Mouse (Mus musculus) E14TG2a.4 (cell line): ENCODE data around the gene Mkln1.

Source experiments
- H3K27me3 ChIP-seq: 2 replicates; pipeline ENCODE4 v1.6.1; 2014; ENCODE audit warnings: low read length, control low read depth; ENCODE audit not compliant: insufficient read depth
- H3K36me3 ChIP-seq: 2 replicates; pipeline ENCODE4 v1.6.1; 2014; ENCODE audit warnings: low read length, control low read depth; ENCODE audit not compliant: insufficient read depth
- H3K4me1 ChIP-seq: replicated peaks from 2 replicates; pipeline ENCODE4 v1.6.1; 2014; ENCODE audit warnings: low read depth, low read length, control low read depth
- H3K4me3 ChIP-seq: replicated peaks from 2 replicates; pipeline ENCODE4 v1.5.1; 2014; ENCODE audit warnings: mild to moderate bottlenecking, low read length
- H3K9me3 ChIP-seq: 2 replicates; pipeline ENCODE4 v1.6.1; 2014; ENCODE audit warnings: low read length, control low read depth
- CTCF ChIP-seq: conservative IDR thresholded peaks from 2 replicates; pipeline ENCODE4 v1.5.1; 2014; ENCODE audit warnings: low read length
- NANOG ChIP-seq: IDR thresholded peaks from 2 replicates; pipeline ENCODE4 v1.6.1; 2014; ENCODE audit warnings: borderline replicate concordance, low read length, mixed read lengths
- POU5F1 ChIP-seq: IDR thresholded peaks from 2 replicates; pipeline ENCODE4 v1.6.1; 2014; ENCODE audit warnings: low read length, borderline replicate concordance

The Mkln1 gene

DNA sequence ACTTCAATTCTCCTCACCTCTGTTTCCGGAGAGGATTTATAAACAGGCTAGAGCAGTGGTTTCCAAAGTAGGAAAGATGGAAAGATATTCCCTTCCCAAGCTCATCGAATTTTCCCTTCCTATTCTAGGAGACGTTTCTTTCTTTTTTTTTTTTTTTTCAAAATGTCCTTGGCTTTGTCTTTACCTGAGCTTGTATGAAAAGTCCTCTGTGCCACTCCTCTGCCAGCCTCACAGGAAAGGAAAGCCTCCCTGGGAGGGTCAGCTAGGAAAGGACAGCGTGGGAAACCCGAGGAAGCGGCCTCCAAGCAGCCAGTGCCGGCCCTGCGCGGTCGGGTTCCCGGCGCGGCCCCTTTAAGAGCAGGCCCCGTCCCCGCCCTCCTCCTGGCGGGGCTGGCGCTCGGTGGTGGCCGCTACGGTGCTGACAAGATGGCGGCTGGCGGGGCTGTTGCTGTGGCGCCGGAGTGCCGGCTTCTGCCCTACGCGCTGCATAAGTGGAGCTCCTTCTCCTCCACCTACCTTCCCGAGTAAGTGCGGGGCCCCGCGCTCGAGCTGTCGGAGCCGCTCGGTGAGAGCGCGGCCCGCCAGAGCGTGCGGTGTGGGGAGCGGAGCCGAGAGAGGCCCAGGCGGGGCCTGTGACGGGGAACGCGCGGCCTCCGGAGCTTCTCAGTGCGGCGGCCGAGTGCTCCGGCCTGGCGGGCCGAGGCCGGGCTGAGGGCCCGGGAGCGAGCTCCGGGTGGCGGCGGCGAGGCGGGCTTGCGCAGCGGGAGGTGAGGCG lies at the start of gene Mkln1:
Mkln1 (plus strand) TSS at position 305 of the 775 bp plus-strand sequence.
- no peaks in the 10 kb centered on the region for H3K27me3 ChIP-seq
- no peaks in the 10 kb centered on the region for H3K9me3 ChIP-seq
- no peaks in the 10 kb centered on the region for H3K36me3 ChIP-seq
- H3K4me1 ChIP-seq: peaks cover 30% of the 10 kb centered on the region
- TF ChIP-seq POU5F1: no peak
- TF ChIP-seq CTCF: no peak
- peak within 1 kb of the TSS; percentile 92 for H3K4me3 ChIP-seq

DNA sequence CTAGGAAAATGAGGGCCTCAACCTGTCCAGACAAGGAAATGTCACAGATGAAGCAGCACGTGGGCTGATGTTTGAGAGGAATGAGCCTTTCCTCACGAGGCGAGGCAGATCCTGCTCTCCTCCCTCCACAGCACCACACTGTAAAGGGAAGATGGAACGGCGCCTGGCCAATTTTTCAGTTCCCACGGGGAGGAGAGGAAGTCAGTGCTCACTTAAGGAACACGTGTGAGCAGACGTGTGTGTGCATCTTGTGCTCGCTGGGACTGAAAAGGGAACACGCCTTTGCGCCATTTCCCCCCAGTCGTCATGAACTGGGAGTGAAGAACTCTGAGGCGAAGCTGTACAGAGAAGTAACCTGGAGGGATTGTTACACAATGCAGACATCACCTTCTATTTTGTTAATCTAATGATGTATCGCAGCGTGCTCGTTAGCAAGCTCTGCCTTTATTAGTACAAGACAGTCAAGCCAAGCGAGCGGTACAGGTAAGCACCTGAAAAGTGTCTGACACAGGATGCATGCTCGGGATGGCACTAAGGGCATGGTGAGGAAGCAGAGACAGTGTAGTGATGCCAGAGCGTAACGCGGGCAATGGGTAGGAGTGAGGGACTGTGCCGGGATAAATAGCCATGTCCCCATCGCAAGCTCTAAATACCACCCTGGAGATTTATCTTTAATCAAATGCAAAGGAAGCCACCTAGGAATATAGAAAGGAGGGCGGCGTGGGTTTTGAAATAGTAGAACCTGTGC lies 41.9 kb upstream of the Mkln1 start:
- H3K27me3 ChIP-seq: peaks cover 47% of the 10 kb centered on the region
- TF ChIP-seq CTCF (no peak), POU5F1 (no peak), NANOG (no peak)
- no peaks in the 10 kb centered on the region for H3K9me3 ChIP-seq
- H3K4me1 ChIP-seq: no peaks in the 10 kb centered on the region
- H3K36me3 ChIP-seq: no peaks in the 10 kb centered on the region
- H3K4me3 ChIP-seq: no peak overlapping the region

DNA sequence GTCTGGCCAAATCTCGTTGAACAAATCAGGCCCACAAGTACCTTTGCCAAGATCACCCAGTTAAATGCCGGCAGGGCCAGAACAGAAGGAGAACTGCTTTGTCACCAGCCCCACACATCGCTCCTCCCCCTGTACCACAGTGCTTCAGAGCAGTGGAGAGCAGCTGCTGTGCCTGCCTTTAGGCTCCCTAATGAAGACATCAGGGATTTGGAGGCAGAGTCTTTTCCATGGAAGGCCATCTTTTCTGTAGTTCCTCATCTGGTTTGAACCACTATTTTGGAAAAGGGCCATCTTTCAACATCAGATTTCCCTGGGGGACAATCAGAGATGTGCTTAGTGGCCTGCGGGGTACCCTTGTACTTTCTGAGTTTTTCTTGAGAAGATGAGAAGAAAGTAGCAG lies 41.2 kb upstream of the Mkln1 start:
- H3K36me3 ChIP-seq: no peaks in the 10 kb centered on the region
- peaks cover 47% of the 10 kb centered on the region for H3K27me3 ChIP-seq
- no peak overlapping the region for H3K4me3 ChIP-seq
- TF ChIP-seq NANOG (no peak), POU5F1 (no peak), CTCF (no peak)
- no peaks in the 10 kb centered on the region for H3K9me3 ChIP-seq
- H3K4me1 ChIP-seq: no peaks in the 10 kb centered on the region

DNA sequence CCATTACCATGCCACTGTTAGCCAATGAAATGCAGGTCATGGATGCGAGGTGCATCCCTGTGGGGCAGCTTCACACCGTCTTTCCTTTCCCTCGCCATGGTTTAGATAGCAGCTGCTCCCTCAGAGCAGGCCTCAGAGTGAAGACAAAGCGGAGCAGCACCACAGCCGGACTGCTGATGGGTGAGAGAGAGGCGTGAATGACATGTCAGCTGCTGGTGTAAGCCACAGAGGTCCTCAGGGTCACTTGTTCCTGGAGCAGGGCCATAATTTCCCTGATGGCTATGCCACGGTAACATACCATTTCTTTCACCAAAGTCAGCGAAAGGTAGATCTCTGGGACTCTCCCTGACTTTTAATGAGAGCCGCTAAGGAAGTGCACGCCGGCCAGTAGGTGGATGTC lies 35.9 kb upstream of the Mkln1 start:
- TF ChIP-seq NANOG (no peak), POU5F1 (no peak), CTCF (no peak)
- no peak overlapping the region for H3K4me3 ChIP-seq
- H3K9me3 ChIP-seq: no peaks in the 10 kb centered on the region
- H3K27me3 ChIP-seq: peaks cover 26% of the 10 kb centered on the region
- H3K36me3 ChIP-seq: no peaks in the 10 kb centered on the region
- H3K4me1 ChIP-seq: 0 out of 2 replicates have a peak, but pooled peaks cover 2% of the 10 kb centered on the region

DNA sequence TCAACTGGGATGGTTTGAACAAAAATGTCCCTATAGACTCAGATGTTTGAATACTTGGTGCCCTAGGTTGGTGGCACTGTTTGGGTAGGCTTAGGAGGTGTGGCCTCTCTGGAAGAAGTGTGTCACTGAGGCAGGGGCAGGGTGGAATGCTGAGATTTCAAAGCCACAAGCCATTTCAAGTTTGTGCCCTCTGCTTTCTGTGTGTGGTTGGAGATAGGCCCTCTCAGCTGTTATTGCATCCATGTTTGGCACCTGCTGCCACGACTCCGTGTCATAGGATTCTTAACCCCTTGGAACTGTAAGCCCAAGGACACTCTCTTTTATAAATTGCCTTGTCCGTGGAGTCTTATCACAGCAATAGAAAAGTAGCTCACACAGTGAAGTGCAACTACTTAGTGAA lies 34.1 kb upstream of the Mkln1 start:
- no peak for TF ChIP-seq CTCF
- no peak for TF ChIP-seq POU5F1
- no peak for TF ChIP-seq NANOG
- no peaks in the 10 kb centered on the region for H3K9me3 ChIP-seq
- no peaks in the 10 kb centered on the region for H3K36me3 ChIP-seq
- peaks cover 14% of the 10 kb centered on the region for H3K27me3 ChIP-seq
- H3K4me3 ChIP-seq: no peak overlapping the region
- peaks cover 10% of the 10 kb centered on the region for H3K4me1 ChIP-seq

DNA sequence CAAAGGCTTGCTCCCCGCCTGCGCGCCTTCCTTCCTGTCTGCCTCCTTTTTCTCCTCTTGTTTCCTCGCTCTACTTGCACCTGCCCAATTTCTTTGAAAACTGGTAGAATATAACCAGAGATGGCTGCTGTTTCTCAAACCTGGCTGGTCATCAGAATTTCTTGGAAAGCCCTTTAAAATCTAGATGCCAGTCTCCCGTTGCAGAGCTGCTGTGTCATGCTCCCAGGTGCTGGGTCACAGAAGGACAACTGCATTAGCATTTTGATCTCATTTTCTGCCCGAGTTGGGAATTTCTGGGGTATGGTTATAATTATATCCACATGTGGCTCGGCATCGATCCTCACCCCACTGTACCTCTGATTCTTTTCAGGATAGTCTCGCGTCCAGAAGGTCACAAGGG lies 30.6 kb upstream of the Mkln1 start:
- peaks cover 45% of the 10 kb centered on the region for H3K4me1 ChIP-seq
- TF ChIP-seq POU5F1 (no peak), NANOG (no peak), CTCF (no peak)
- no peaks in the 10 kb centered on the region for H3K36me3 ChIP-seq
- H3K4me3 ChIP-seq: no peak overlapping the region
- no peaks in the 10 kb centered on the region for H3K9me3 ChIP-seq
- H3K27me3 ChIP-seq: peaks cover 3% of the 10 kb centered on the region; the same call in 1 of the 2 replicates

DNA sequence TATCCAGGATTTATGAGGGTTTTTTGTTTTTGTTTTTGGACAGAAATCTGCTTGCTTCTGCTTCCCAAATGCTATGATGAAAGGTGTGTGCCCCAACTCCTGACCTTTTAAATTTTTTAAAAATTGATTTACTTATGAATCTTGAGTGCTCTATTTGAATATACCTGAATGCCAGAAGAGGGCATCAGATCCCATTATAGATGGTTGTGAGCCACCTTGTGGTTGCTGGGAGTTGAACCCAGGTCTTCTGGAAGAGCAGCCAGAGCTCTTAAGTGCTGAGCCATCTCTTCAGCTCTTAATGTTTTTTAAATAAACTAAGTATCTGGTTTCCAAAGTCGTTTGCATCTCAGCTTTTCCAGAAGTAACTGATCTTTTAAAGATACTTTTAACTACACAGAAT lies 30.0 kb upstream of the Mkln1 start:
- Histone ChIP-seq H3K9me3 (no peaks in the 10 kb centered on the region), H3K4me3 (no peak overlapping the region), H3K36me3 (no peaks in the 10 kb centered on the region), H3K4me1 (peaks cover 51% of the 10 kb centered on the region), H3K27me3 (peaks cover 3% of the 10 kb centered on the region; the same call in 1 of the 2 replicates)
- peak; percentile 10; the same call in 1 of the 2 replicates for TF ChIP-seq CTCF
- TF ChIP-seq POU5F1: no peak
- no peak for TF ChIP-seq NANOG

DNA sequence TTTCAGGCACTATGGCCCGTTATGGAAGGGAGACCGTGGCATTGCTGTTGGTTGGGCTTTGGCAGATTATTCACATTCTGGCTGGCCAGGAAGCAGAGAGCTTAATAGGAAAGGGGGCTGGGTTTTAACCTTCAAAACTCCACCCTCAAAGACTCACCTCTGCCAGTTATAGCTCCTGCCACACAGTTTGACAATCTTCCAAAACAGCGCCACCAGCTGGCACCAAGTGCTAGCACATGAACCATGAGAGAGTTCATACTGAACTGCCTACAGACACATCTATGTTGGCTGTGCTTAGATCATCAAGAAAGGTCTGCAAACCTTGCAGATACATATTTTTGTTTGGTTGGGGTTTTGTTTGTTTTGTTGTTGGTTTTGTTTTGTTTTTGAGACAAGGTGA lies 28.7 kb upstream of the Mkln1 start:
- TF ChIP-seq NANOG: no peak
- TF ChIP-seq CTCF: peak; percentile 67
- Histone ChIP-seq H3K27me3 (peaks cover 3% of the 10 kb centered on the region; the same call in 1 of the 2 replicates), H3K4me3 (peak overlapping the region; percentile 58; the same call in 1 of the 2 replicates), H3K9me3 (no peaks in the 10 kb centered on the region), H3K4me1 (peaks cover 51% of the 10 kb centered on the region), H3K36me3 (no peaks in the 10 kb centered on the region)
